Mouse (Mus musculus) forebrain, embryonic 11.5 days (tissue): ENCODE measurements around the gene Dyrk1a. TPM values are rescaled to one million over a fixed set of nuclear protein-coding genes. Genes with fewer than 3 reads are reported as not detected.

Experiments
- ATAC-seq: fragments of 200-750 bp; cut with Nextera tagmentation; replicated peaks from 2 replicates; pipeline ENCODE4 v1.8.0; 2017; ENCODE audit warnings: moderate TSS enrichment; ENCODE audit not compliant: low FRiP score
- DNase-seq: peaks from one replicate; pipeline ENCODE4 v3.0.0-alpha.2; 2017; ENCODE audit warnings: low spot score
- H3K27ac ChIP-seq: fragments of 300-500 bp; sonication (generic); 2 replicates; pipeline ENCODE4 v1.5.1; 2014; ENCODE audit warnings: low read depth, low read length
- H3K27me3 ChIP-seq: fragments of 300-500 bp; sonication (generic); 2 replicates; pipeline ENCODE4 v1.6.1; 2014; ENCODE audit warnings: mild to moderate bottlenecking, low read length, mixed read lengths; ENCODE audit not compliant: control insufficient read depth, insufficient read depth
- H3K36me3 ChIP-seq: fragments of 300-500 bp; sonication (generic); 2 replicates; pipeline ENCODE4 v1.6.1; 2014; ENCODE audit warnings: mild to moderate bottlenecking, low read length, moderate library complexity, mixed read lengths; ENCODE audit not compliant: control insufficient read depth, insufficient read depth
- H3K4me1 ChIP-seq: fragments of 300-500 bp; sonication (generic); replicated peaks from 2 replicates; pipeline ENCODE4 v1.6.1; 2014; ENCODE audit warnings: low read length, mixed read lengths; ENCODE audit not compliant: control insufficient read depth, insufficient read depth
- H3K4me2 ChIP-seq: fragments of 300-500 bp; sonication (generic); 2 replicates; pipeline ENCODE4 v1.6.1; 2014; ENCODE audit warnings: low read depth, mild to moderate bottlenecking, low read length, moderate library complexity, mixed read lengths; ENCODE audit not compliant: severe bottlenecking
- H3K4me3 ChIP-seq: fragments of 300-500 bp; sonication (generic); 2 replicates; pipeline ENCODE4 v1.5.1; 2014; ENCODE audit warnings: low read depth, low read length
- H3K9ac ChIP-seq: fragments of 300-500 bp; sonication (generic); 2 replicates; pipeline ENCODE4 v1.6.1; 2014; ENCODE audit warnings: low read length
- H3K9me3 ChIP-seq: fragments of 300-500 bp; sonication (generic); 2 replicates; pipeline ENCODE4 v1.6.1; 2016; ENCODE audit warnings: low read length, mixed read lengths; ENCODE audit not compliant: control insufficient read depth
- WGBS: fragments of 180-500 bp; shearing (Covaris S2); extraction: QIAGEN DNeasy Blood & Tissue Kit; methylation state at CpG from one replicate; pipeline ENCODE4 v1.1.7; 2014; 5-methylcytosine and 5-hydroxymethylcytosine counted together
- polyA plus RNA-seq: library from polyadenylated mRNA; unstranded; fragments of >200 nt; fragmentation: Nextera tagmentation; extraction: Ambion mirVana; gene quantifications from 2 replicates; pipeline ENCODE4 v1.2.1, GENCODE M21; 2014

The Dyrk1a gene
- polyA plus RNA-seq, 1 experiment from 2014 or later: 12.0 TPM

- Histone ChIP-seq H3K9ac (no peak overlapping the region), H3K4me1 (peaks cover 7% of the 10 kb centered on the region; the same call in 1 of the 2 replicates), H3K27me3 (no peaks in the 10 kb centered on the region), H3K27ac (no peak overlapping the region), H3K9me3 (no peaks in the 10 kb centered on the region), H3K4me2 (no peak overlapping the region; the same call in 1 of the 2 replicates), H3K4me3 (no peak overlapping the region), H3K36me3 (no peaks in the 10 kb centered on the region)
- ATAC-seq (no peak), DNase-seq (no peak)
- 66% methylated on average over 5 of the region's 5 CpGs for WGBS
Observed at GRCm38 (mm10) chr16:94567751-94568150, 2.1 kb upstream of the Dyrk1a start.

- Histone ChIP-seq H3K4me1 (peaks cover 7% of the 10 kb centered on the region; the same call in 1 of the 2 replicates), H3K36me3 (no peaks in the 10 kb centered on the region), H3K27ac (peak overlapping the region; percentile 100), H3K4me3 (peak overlapping the region; percentile 100), H3K9me3 (no peaks in the 10 kb centered on the region), H3K27me3 (no peaks in the 10 kb centered on the region), H3K9ac (peak overlapping the region; percentile 99), H3K4me2 (peak overlapping the region; percentile 45)
- 3% methylated on average over 40 of the region's 53 CpGs for WGBS
- DNase-seq (peak; percentile 92), ATAC-seq (peak; percentile 78)
Observed at GRCm38 (mm10) chr16:94568335-94569228, 1.2 kb upstream of the Dyrk1a start.

GRCm38 (mm10) chr16:94570361-94571041, 691 bp downstream of the Dyrk1a start:
- Histone ChIP-seq H3K4me2 (peak overlapping the region; percentile 64), H3K9me3 (no peaks in the 10 kb centered on the region), H3K9ac (peak overlapping the region; percentile 99), H3K27me3 (no peaks in the 10 kb centered on the region), H3K4me1 (peaks cover 8% of the 10 kb centered on the region; the same call in 1 of the 2 replicates), H3K36me3 (no peaks in the 10 kb centered on the region), H3K4me3 (peak overlapping the region; percentile 100), H3K27ac (peak overlapping the region; percentile 100)
- WGBS: 0% methylated on average over 51 of the region's 88 CpGs
- ATAC-seq (peak; percentile 25; the same call in 1 of the 2 replicates), DNase-seq (peak; percentile 77)

GRCm38 (mm10) chr16:94571111-94571993, 1.5 kb downstream of the Dyrk1a start:
- Histone ChIP-seq H3K4me3 (peak overlapping the region; percentile 100), H3K27ac (peak overlapping the region; percentile 100), H3K4me2 (peak overlapping the region; percentile 64), H3K27me3 (no peaks in the 10 kb centered on the region), H3K4me1 (peaks cover 13% of the 10 kb centered on the region), H3K36me3 (no peaks in the 10 kb centered on the region), H3K9ac (peak overlapping the region; percentile 99), H3K9me3 (no peaks in the 10 kb centered on the region)
- no peak for ATAC-seq
- DNase-seq: no peak
- 34% methylated on average over 10 of the region's 10 CpGs for WGBS

- H3K9ac ChIP-seq: no peak overlapping the region
- H3K4me3 ChIP-seq: 0 out of 2 replicates have a peak overlapping the region, but pooled peaks have one; percentile 8
- no peak for DNase-seq
- peaks cover 13% of the 10 kb centered on the region for H3K4me1 ChIP-seq
- ATAC-seq: no peak
- H3K27ac ChIP-seq: no peak overlapping the region
- H3K9me3 ChIP-seq: no peaks in the 10 kb centered on the region
- WGBS: 53% methylated on average over 2 of the region's 2 CpGs
- peak overlapping the region; percentile 21; the same call in 1 of the 2 replicates for H3K4me2 ChIP-seq
- H3K36me3 ChIP-seq: no peaks in the 10 kb centered on the region
- H3K27me3 ChIP-seq: no peaks in the 10 kb centered on the region
Observed at GRCm38 (mm10) chr16:94572422-94572821, 2.6 kb downstream of the Dyrk1a start.

GRCm38 (mm10) chr16:94574025-94574717, 4.4 kb downstream of the Dyrk1a start:
- 80% methylated on average over 3 of the region's 3 CpGs for WGBS
- H3K9ac ChIP-seq: no peak overlapping the region
- H3K27me3 ChIP-seq: no peaks in the 10 kb centered on the region
- ATAC-seq (no peak), DNase-seq (no peak)
- no peaks in the 10 kb centered on the region for H3K36me3 ChIP-seq
- H3K27ac ChIP-seq: no peak overlapping the region
- H3K4me3 ChIP-seq: no peak overlapping the region
- peaks cover 13% of the 10 kb centered on the region for H3K4me1 ChIP-seq
- no peaks in the 10 kb centered on the region for H3K9me3 ChIP-seq
- H3K4me2 ChIP-seq: no peak overlapping the region

GRCm38 (mm10) chr16:94574718-94575094, 4.9 kb downstream of the Dyrk1a start:
- H3K4me2 ChIP-seq: no peak overlapping the region
- H3K27me3 ChIP-seq: no peaks in the 10 kb centered on the region
- H3K36me3 ChIP-seq: no peaks in the 10 kb centered on the region
- H3K27ac ChIP-seq: no peak overlapping the region
- ATAC-seq: no peak
- H3K4me1 ChIP-seq: peaks cover 13% of the 10 kb centered on the region
- no peak for DNase-seq
- H3K9ac ChIP-seq: no peak overlapping the region
- no peaks in the 10 kb centered on the region for H3K9me3 ChIP-seq
- no peak overlapping the region for H3K4me3 ChIP-seq
